Mouse (Mus musculus) v-Abl transformed pro-B cells (cell line): ENCODE data around the gene Ptpn1.

ENCODE experiments used
- in situ Hi-C, 2 experiments: fragments of 400-800 bp; cut with MboI; formaldehyde crosslinking; loops; one replicate each; pipeline ENCODE4 v1.15.1; 2025; ENCODE audit not compliant: unreplicated experiment in 2 of 2

Ptpn1 gene

GRCm38 (mm10) chr2:167963176-167963575 lies 31.3 kb downstream of the Ptpn1 start:
- in situ Hi-C loops: loop anchor here in 1 of 2 experiments (5.0 kb wide), 1 partner anchor 44 kb away; no protein-coding TSS in a partner anchor

GRCm38 (mm10) chr2:167963778-167964300 lies 32.0 kb downstream of the Ptpn1 start:
- in situ Hi-C loops: loop anchor here in 1 of 2 experiments (5.0 kb wide), 1 partner anchor 43 kb away; no protein-coding TSS in a partner anchor

- in situ Hi-C loops: loop anchor here in 1 of 2 experiments (5.0 kb wide), 1 partner anchor 43 kb away; no protein-coding TSS in a partner anchor
Measured at GRCm38 (mm10) chr2:167964320-167964719, 32.5 kb downstream of the Ptpn1 start.

- in situ Hi-C loops: no loop called here
Measured at GRCm38 (mm10) chr2:167965911-167966310, 34.1 kb downstream of the Ptpn1 start.

GRCm38 (mm10) chr2:167968504-167968903 lies 36.6 kb downstream of the Ptpn1 start:
- in situ Hi-C loops: no loop called here

- in situ Hi-C loops: no loop called here
Measured at GRCm38 (mm10) chr2:167969851-167970541, 38.1 kb downstream of the Ptpn1 start.

GRCm38 (mm10) chr2:167972146-167972545 lies 40.3 kb downstream of the Ptpn1 start:
- in situ Hi-C loops: no loop called here

GRCm38 (mm10) chr2:167972809-167973208 lies 41.0 kb downstream of the Ptpn1 start:
- in situ Hi-C loops: no loop called here

- in situ Hi-C loops: no loop called here
Measured at GRCm38 (mm10) chr2:167975746-167976145, 43.9 kb downstream of the Ptpn1 start.

- in situ Hi-C loops: no loop called here
Measured at GRCm38 (mm10) chr2:167978271-167978670, 46.4 kb downstream of the Ptpn1 start.

GRCm38 (mm10) chr2:167980391-167980790 lies 48.5 kb downstream of the Ptpn1 start:
- in situ Hi-C loops: no loop called here

GRCm38 (mm10) chr2:167982646-167983045 lies 50.8 kb downstream of the Ptpn1 start:
- in situ Hi-C loops: no loop called here

GRCm38 (mm10) chr2:167984371-167984770 lies 52.5 kb downstream of the Ptpn1 start:
- in situ Hi-C loops: no loop called here

GRCm38 (mm10) chr2:167984946-167985345 lies 53.1 kb downstream of the Ptpn1 start:
- in situ Hi-C loops: no loop called here

GRCm38 (mm10) chr2:167986762-167987161 lies 54.9 kb downstream of the Ptpn1 start:
- in situ Hi-C loops: no loop called here

GRCm38 (mm10) chr2:167987640-167988039 lies 55.8 kb downstream of the Ptpn1 start:
- in situ Hi-C loops: no loop called here

- in situ Hi-C loops: no loop called here
Measured at GRCm38 (mm10) chr2:167989310-167989709, 57.5 kb downstream of the Ptpn1 start.

GRCm38 (mm10) chr2:167993260-167993659 lies 61.4 kb downstream of the Ptpn1 start:
- in situ Hi-C loops: no loop called here

- in situ Hi-C loops: no loop called here
Measured at GRCm38 (mm10) chr2:167995870-167996635, 64.2 kb downstream of the Ptpn1 start.

GRCm38 (mm10) chr2:167996672-167997215 lies 64.9 kb downstream of the Ptpn1 start:
- in situ Hi-C loops: no loop called here

- in situ Hi-C loops: no loop called here
Measured at GRCm38 (mm10) chr2:167997562-167997961, 65.7 kb downstream of the Ptpn1 start.
